Mouse (Mus musculus): ENCODE results near the gene Rnf113a2. TPM values are rescaled to one million over a fixed set of nuclear protein-coding genes. Genes with fewer than 3 reads are reported as not detected.

The Rnf113a2 gene
- polyA plus RNA-seq, 1 experiment from 2014 or later, result 22.2 TPM

DNA sequence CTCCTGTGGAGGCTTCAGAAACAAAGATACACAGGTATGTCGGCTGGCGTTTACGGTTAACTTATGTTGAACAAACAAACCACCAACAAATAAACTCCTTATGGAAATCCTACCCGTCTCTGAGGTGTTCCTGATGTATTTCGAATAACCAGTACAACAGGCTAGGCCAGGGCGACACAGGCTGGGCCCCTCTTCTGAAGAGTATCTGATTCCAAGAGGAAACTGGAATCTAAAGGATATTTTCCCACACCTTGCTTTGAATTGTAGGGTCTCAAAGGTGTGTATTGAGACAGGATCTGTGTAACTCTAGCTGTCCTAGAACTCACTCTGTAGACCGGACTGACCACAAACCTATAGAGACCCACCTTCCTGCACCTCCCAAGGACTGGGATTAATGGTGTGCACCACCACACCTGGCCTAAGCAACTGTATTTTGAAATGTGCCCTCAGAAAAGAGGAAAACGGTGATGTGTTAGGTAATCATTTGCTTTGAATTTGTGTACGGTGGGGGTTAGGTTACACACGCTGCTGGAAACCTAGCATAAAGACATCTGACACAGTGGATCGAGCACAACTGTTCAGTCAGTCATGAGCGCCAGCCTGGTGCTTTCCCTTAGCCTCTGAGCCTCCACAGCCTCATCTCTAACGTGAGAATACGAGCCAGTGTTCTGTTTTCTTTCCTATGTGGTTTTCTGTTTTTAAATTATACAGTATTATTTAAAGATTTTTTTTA lies 19.9 kb upstream of the Rnf113a2 start:
- Histone ChIP-seq H3K9me3 (replicated peaks) (no peaks in the 10 kb centered on the region), H3K27me3 (no peaks in the 10 kb centered on the region), H3K4me2 (no peak overlapping the region), H3K36me3 (peaks cover 3% of the 10 kb centered on the region; the same call in 1 of the 2 replicates), H3K9ac (no peak overlapping the region), H3K4me1 (replicated peaks) (peaks cover 4% of the 10 kb centered on the region), H3K4me3 (no peak overlapping the region), H3K27ac (no peak overlapping the region)
- 88% methylated on average over 14 of the region's 14 CpGs for WGBS
- ATAC-seq (replicated peaks; ENCODE audit: insufficient number of reproducible peaks, insufficient read depth, low FRiP score, low read depth), result no peak

GRCm38 (mm10) chr12:84397685-84398084 lies 19.3 kb upstream of the Rnf113a2 start:
- Histone ChIP-seq H3K9me3 (replicated peaks) (no peaks in the 10 kb centered on the region), H3K27ac (no peak overlapping the region), H3K27me3 (no peaks in the 10 kb centered on the region), H3K4me2 (no peak overlapping the region), H3K4me1 (replicated peaks) (peaks cover 4% of the 10 kb centered on the region), H3K36me3 (0 out of 2 replicates have a peak, but pooled peaks cover 3% of the 10 kb centered on the region), H3K4me3 (no peak overlapping the region), H3K9ac (no peak overlapping the region)
- no peak for ATAC-seq (replicated peaks; ENCODE audit: insufficient number of reproducible peaks, insufficient read depth, low FRiP score, low read depth)

GRCm38 (mm10) chr12:84398629-84399028 lies 18.4 kb upstream of the Rnf113a2 start:
- Histone ChIP-seq H3K4me1 (replicated peaks) (peaks cover 4% of the 10 kb centered on the region), H3K27me3 (no peaks in the 10 kb centered on the region), H3K4me2 (no peak overlapping the region), H3K9ac (no peak overlapping the region), H3K4me3 (no peak overlapping the region), H3K27ac (no peak overlapping the region), H3K9me3 (replicated peaks) (no peaks in the 10 kb centered on the region), H3K36me3 (no peaks in the 10 kb centered on the region)
- 79% methylated on average over 5 of the region's 5 CpGs for WGBS
- no peak for ATAC-seq (replicated peaks; ENCODE audit: insufficient number of reproducible peaks, insufficient read depth, low FRiP score, low read depth)

DNA sequence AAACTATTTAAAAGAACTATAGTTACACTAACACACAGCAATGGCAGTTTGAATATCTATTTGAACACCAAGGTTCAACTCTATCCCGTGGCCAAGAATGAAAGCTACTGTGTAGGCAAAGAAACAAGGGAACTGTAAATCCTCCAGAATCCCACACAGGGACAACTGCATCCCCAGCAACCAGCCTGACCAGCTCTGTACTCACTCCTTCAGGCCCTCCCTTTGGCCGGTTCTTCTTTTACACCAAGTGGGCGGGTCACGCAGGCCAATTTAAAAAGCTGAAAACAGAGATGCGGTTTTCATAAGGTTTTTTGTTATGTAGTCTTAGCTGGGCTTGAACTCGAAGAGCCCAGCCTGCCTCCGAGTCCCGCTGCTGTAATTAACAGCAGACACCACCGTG lies 17.9 kb upstream of the Rnf113a2 start:
- 82% methylated on average over 9 of the region's 9 CpGs for WGBS
- no peak overlapping the region for H3K27ac ChIP-seq
- no peaks in the 10 kb centered on the region for H3K27me3 ChIP-seq
- peaks cover 4% of the 10 kb centered on the region for H3K4me1 ChIP-seq (replicated peaks)
- no peak overlapping the region for H3K9ac ChIP-seq
- H3K4me2 ChIP-seq, result no peak overlapping the region
- no peak for ATAC-seq (replicated peaks; ENCODE audit: insufficient number of reproducible peaks, insufficient read depth, low FRiP score, low read depth)
- no peaks in the 10 kb centered on the region for H3K36me3 ChIP-seq
- no peak overlapping the region for H3K4me3 ChIP-seq
- no peaks in the 10 kb centered on the region for H3K9me3 ChIP-seq (replicated peaks)

GRCm38 (mm10) chr12:84399663-84400062 lies 17.3 kb upstream of the Rnf113a2 start:
- H3K27ac ChIP-seq, result no peak overlapping the region
- H3K27me3 ChIP-seq, result no peaks in the 10 kb centered on the region
- H3K4me2 ChIP-seq, result no peak overlapping the region
- H3K4me1 ChIP-seq (replicated peaks), result peaks cover 4% of the 10 kb centered on the region
- no peaks in the 10 kb centered on the region for H3K9me3 ChIP-seq (replicated peaks)
- H3K4me3 ChIP-seq, result no peak overlapping the region
- WGBS, result 65% methylated on average over 9 of the region's 9 CpGs
- H3K9ac ChIP-seq, result no peak overlapping the region
- no peak for ATAC-seq (replicated peaks; ENCODE audit: insufficient number of reproducible peaks, insufficient read depth, low FRiP score, low read depth)
- no peaks in the 10 kb centered on the region for H3K36me3 ChIP-seq

GRCm38 (mm10) chr12:84400068-84400467 lies 16.9 kb upstream of the Rnf113a2 start:
- H3K27ac ChIP-seq, result no peak overlapping the region
- H3K4me1 ChIP-seq (replicated peaks), result peaks cover 4% of the 10 kb centered on the region
- ATAC-seq (replicated peaks; ENCODE audit: insufficient number of reproducible peaks, insufficient read depth, low FRiP score, low read depth), result no peak
- H3K36me3 ChIP-seq, result no peaks in the 10 kb centered on the region
- no peaks in the 10 kb centered on the region for H3K27me3 ChIP-seq
- no peak overlapping the region for H3K9ac ChIP-seq
- no peak overlapping the region for H3K4me2 ChIP-seq
- no peaks in the 10 kb centered on the region for H3K9me3 ChIP-seq (replicated peaks)
- H3K4me3 ChIP-seq, result no peak overlapping the region
- WGBS, result 67% methylated on average over 3 of the region's 3 CpGs

GRCm38 (mm10) chr12:84400653-84401052 lies 16.3 kb upstream of the Rnf113a2 start:
- 62% methylated on average over 3 of the region's 3 CpGs for WGBS
- peaks cover 4% of the 10 kb centered on the region for H3K4me1 ChIP-seq (replicated peaks)

DNA sequence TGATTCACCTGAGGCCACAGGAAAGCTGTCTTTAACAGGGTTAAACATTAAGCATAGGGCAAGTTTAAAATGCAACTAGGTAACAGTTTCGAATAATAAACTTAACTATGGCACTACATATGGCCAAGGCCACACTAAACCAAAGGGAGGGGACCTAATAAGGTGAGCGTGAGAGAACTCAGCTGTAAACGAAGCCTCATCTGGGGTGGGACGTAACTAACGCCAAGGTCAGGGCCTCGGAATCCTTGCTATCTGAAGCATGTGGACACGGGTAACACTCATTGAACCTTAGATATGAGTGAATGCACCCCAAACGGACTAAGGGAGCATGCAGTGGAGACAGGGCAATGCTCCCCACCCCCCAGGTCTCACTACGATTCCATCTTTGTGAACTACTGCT lies 14.1 kb upstream of the Rnf113a2 start:
- no peak overlapping the region for H3K9ac ChIP-seq
- no peak overlapping the region for H3K27ac ChIP-seq
- H3K27me3 ChIP-seq, result no peaks in the 10 kb centered on the region
- 48% methylated on average over 9 of the region's 9 CpGs for WGBS
- no peaks in the 10 kb centered on the region for H3K9me3 ChIP-seq (replicated peaks)
- H3K36me3 ChIP-seq, result no peaks in the 10 kb centered on the region
- peaks cover 7% of the 10 kb centered on the region for H3K4me1 ChIP-seq (replicated peaks)
- no peak overlapping the region for H3K4me3 ChIP-seq
- ATAC-seq (replicated peaks; ENCODE audit: insufficient number of reproducible peaks, insufficient read depth, low FRiP score, low read depth), result no peak
- no peak overlapping the region for H3K4me2 ChIP-seq

More at GRCm38 (mm10) chr12:84400653-84401052, 16.3 kb upstream of the Rnf113a2 start:
- no peak overlapping the region for H3K4me2 ChIP-seq
- H3K36me3 ChIP-seq, result no peaks in the 10 kb centered on the region
- no peak overlapping the region for H3K4me3 ChIP-seq
- H3K9ac ChIP-seq, result no peak overlapping the region
- H3K27me3 ChIP-seq, result no peaks in the 10 kb centered on the region
- no peak overlapping the region for H3K27ac ChIP-seq
- no peak for ATAC-seq (replicated peaks; ENCODE audit: insufficient number of reproducible peaks, insufficient read depth, low FRiP score, low read depth)
- H3K9me3 ChIP-seq (replicated peaks), result no peaks in the 10 kb centered on the region

DNA sequence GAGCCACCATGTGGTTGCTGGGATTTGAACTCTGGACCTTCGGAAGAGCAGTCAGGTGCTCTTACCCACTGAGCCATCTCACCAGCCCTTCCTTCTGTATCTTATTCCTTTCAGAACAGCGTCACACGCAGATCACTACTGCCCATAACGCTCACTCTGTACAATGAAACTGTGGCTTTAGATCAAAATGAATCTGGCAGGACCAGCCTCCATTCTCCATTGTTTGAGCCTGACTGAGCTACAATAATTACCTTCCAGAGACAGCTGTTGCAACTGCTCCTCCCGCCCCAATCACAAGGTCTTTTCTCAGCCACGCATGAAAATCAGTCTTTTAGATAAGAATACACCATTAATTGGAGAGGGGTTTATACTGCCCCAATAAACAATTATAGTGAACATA lies 12.5 kb upstream of the Rnf113a2 start:
- no peak overlapping the region for H3K4me3 ChIP-seq
- ATAC-seq (replicated peaks; ENCODE audit: insufficient number of reproducible peaks, insufficient read depth, low FRiP score, low read depth), result no peak
- no peaks in the 10 kb centered on the region for H3K9me3 ChIP-seq (replicated peaks)

DNA sequence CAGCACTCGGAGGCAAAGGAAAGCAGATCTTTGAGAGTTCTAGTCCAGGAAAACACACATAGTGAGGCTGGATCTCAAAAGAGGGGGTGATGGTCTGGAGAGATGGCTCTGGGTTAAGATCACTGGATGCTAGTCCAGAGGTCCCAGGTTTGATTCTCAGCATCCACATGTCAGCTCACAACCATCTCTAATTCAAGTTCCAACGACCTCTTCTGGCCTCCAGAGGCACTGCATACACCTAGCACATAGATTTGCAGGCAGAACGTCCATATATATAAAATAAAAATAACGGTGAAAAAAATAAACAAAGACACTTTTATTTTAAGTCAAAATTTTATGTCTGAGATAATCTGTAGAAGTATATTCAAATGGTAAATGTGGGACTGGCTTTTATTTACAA lies 9.7 kb upstream of the Rnf113a2 start:
- no peak for ATAC-seq (replicated peaks; ENCODE audit: insufficient number of reproducible peaks, insufficient read depth, low FRiP score, low read depth)

More for the DNA sequence above, 12.5 kb upstream of the Rnf113a2 start:
- Histone ChIP-seq H3K9ac (no peak overlapping the region), H3K4me1 (replicated peaks) (peaks cover 14% of the 10 kb centered on the region), H3K27me3 (no peaks in the 10 kb centered on the region), H3K36me3 (no peaks in the 10 kb centered on the region), H3K4me2 (no peak overlapping the region), H3K27ac (no peak overlapping the region)
- WGBS, result 93% methylated on average over 6 of the region's 6 CpGs

GRCm38 (mm10) chr12:84407874-84408818 lies 8.8 kb upstream of the Rnf113a2 start:
- Histone ChIP-seq H3K36me3 (no peaks in the 10 kb centered on the region), H3K4me1 (replicated peaks) (peaks cover 10% of the 10 kb centered on the region), H3K27ac (peak overlapping the region; percentile 95), H3K4me2 (peak overlapping the region; percentile 91), H3K9ac (peak overlapping the region; percentile 94), H3K4me3 (peak overlapping the region; percentile 89), H3K9me3 (replicated peaks) (no peaks in the 10 kb centered on the region), H3K27me3 (no peaks in the 10 kb centered on the region)
- peak; percentile 70 for ATAC-seq (replicated peaks; ENCODE audit: insufficient number of reproducible peaks, insufficient read depth, low FRiP score, low read depth)
- whole genome bisulfite sequencing, result 1% methylated on average over 46 of the region's 52 CpGs

More for the DNA sequence above, 9.7 kb upstream of the Rnf113a2 start:
- no peaks in the 10 kb centered on the region for H3K36me3 ChIP-seq
- H3K9me3 ChIP-seq (replicated peaks), result no peaks in the 10 kb centered on the region
- 56% methylated on average over 4 of the region's 4 CpGs for WGBS
- peaks cover 10% of the 10 kb centered on the region for H3K4me1 ChIP-seq (replicated peaks)
- no peak overlapping the region for H3K4me2 ChIP-seq
- no peak overlapping the region for H3K4me3 ChIP-seq
- H3K27ac ChIP-seq, result no peak overlapping the region
- H3K27me3 ChIP-seq, result no peaks in the 10 kb centered on the region
- H3K9ac ChIP-seq, result no peak overlapping the region

Measured in heart, embryonic 15.5 days (tissue).